Mouse (Mus musculus): ENCODE data around the gene Tnfsf18. TPM values are rescaled to one million over a fixed set of nuclear protein-coding genes. Genes with fewer than 3 reads are reported as not detected.

Gene Tnfsf18
- not detected in 2 replicates for polyA plus RNA-seq (2014; fragmentation: Nextera tagmentation; extraction: Ambion mirVana)

DNA sequence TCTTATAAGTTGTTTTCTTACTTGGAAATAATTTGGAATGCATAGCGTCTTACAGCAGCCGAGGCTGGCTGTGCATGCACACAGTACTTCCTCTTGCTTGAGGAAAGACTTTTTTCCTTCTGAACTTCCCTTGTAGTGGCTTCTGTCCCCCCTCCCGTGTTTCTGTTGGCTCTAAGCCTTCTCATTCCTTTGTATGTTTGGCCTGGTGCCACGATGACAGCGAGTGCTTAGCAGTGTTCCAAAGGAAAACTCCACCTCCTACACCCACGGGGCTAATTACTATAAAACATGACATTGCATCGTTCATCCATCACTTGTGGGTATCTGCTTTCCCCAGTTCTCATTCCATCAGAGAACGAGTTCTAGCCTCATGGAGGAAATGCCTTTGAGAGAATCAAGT, at the start of gene Tnfsf18:
Gene Tnfsf18, plus strand, starts transcription at position 313 of the 400 bp plus-strand sequence.
- Histone ChIP-seq H3K4me3 (ENCODE audit: low read depth, low read length) (no peak within 1 kb of the TSS), H3K27ac (replicated peaks; ENCODE audit: low read depth, low read length) (no peak within 1 kb of the TSS), H3K9ac (ENCODE audit: low read length) (no peak within 1 kb of the TSS), H3K4me1 (ENCODE audit: control insufficient read depth, insufficient read depth, low read length) (no peaks in the 10 kb centered on the region), H3K4me2 (ENCODE audit: low read depth, severe bottlenecking) (no peak within 1 kb of the TSS), H3K27me3 (ENCODE audit: control insufficient read depth, insufficient read depth, low read length) (no peaks in the 10 kb centered on the region), H3K9me3 (ENCODE audit: control insufficient read depth, low read length) (no peaks in the 10 kb centered on the region), H3K36me3 (ENCODE audit: control insufficient read depth, insufficient read depth, low read length) (no peaks in the 10 kb centered on the region)
- ATAC-seq (ENCODE audit: insufficient number of reproducible peaks, low FRiP score, low TSS enrichment, low read depth), result no peak
- WGBS, result 72% methylated on average over 8 of the region's 8 CpGs
- DNase-seq (ENCODE audit: low spot score), result no peak

DNA sequence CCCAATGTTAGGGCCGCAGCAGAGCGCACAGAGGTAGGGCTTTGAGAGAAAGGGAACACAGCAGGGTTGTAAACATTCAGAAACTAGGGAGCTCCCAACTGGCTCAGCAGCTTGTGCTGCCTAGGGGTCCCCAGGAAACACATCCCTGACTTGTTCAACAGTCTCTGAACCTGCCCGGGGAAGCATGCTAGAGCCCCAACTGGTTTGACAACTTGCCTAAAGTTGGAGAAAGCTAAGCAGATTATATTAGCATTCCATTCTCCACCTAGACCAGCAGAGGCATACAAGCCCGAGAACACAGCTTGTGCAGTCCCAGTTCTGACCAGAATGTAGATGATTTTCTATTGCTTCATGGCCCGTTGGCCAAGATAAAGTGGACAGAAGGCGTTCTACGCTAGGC, 49.6 kb upstream of the Tnfsf18 start:
- no peaks in the 10 kb centered on the region for H3K9me3 ChIP-seq (ENCODE audit: control insufficient read depth, low read length)
- DNase-seq (ENCODE audit: low spot score) (no peak), ATAC-seq (ENCODE audit: insufficient number of reproducible peaks, low FRiP score, low TSS enrichment, low read depth) (no peak)
- no peak overlapping the region for H3K4me3 ChIP-seq (ENCODE audit: low read depth, low read length)
- no peaks in the 10 kb centered on the region for H3K27me3 ChIP-seq (ENCODE audit: control insufficient read depth, insufficient read depth, low read length)
- H3K4me2 ChIP-seq (ENCODE audit: low read depth, severe bottlenecking), result no peak overlapping the region
- H3K36me3 ChIP-seq (ENCODE audit: control insufficient read depth, insufficient read depth, low read length), result no peaks in the 10 kb centered on the region
- WGBS, result 82% methylated on average over 7 of the region's 7 CpGs
- H3K4me1 ChIP-seq (ENCODE audit: control insufficient read depth, insufficient read depth, low read length), result no peaks in the 10 kb centered on the region
- H3K27ac ChIP-seq (replicated peaks; ENCODE audit: low read depth, low read length), result no peak overlapping the region
- H3K9ac ChIP-seq (ENCODE audit: low read length), result no peak overlapping the region

DNA sequence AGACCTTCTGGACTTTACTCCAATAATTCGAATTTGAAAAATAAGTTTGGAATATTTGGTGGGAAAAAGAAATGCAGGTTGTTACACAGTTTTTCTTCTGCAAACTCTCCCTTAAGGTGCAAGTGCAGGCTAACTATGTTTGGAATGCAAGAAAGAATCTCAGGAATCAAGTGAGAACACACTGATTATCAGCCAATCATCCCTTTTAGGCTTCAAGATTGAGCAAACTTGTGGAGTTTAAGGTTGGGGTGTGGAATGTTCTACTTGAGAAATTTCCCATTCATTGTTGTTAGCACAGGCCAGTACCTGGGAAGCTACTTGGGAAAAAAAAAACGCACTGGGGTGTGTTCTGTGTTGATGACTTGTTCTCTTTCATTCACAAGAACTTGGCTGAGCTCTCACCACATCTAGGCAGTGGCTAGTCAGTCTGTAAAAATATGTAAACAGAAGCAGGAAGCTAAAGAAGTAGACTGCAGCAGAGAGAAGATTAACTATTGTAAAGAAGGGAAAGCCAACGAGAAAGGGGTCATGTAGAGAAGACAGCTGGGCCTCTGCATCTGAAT, 42.7 kb upstream of the Tnfsf18 start:
- DNase-seq (ENCODE audit: low spot score), result no peak
- Histone ChIP-seq H3K4me3 (ENCODE audit: low read depth, low read length) (no peak overlapping the region), H3K9ac (ENCODE audit: low read length) (no peak overlapping the region), H3K9me3 (ENCODE audit: control insufficient read depth, low read length) (no peaks in the 10 kb centered on the region), H3K4me2 (ENCODE audit: low read depth, severe bottlenecking) (no peak overlapping the region), H3K4me1 (ENCODE audit: control insufficient read depth, insufficient read depth, low read length) (no peaks in the 10 kb centered on the region), H3K27me3 (ENCODE audit: control insufficient read depth, insufficient read depth, low read length) (no peaks in the 10 kb centered on the region), H3K27ac (replicated peaks; ENCODE audit: low read depth, low read length) (no peak overlapping the region), H3K36me3 (ENCODE audit: control insufficient read depth, insufficient read depth, low read length) (no peaks in the 10 kb centered on the region)
- no peak for ATAC-seq (ENCODE audit: insufficient number of reproducible peaks, low FRiP score, low TSS enrichment, low read depth)
- 56% methylated on average over 3 of the region's 3 CpGs for WGBS

DNA sequence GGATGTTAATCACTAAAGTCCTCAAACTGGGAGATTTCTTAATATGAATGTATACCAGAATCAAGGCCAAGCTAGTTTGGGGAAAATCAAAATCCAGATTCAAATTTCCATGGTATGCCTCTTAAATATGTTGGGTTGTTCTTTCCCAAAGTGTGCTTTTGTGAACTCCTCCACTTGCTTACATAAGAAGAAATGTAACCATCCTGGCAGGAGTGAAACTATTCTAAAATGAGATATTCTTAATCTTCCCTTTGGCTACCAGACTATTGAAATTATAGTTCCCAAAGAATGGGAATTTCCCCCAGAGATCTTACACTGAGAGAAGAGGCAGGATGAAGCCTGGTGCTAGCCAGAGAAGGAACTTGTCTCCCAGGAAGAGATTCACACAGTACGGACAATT, 42.2 kb upstream of the Tnfsf18 start:
- Histone ChIP-seq H3K4me1 (ENCODE audit: control insufficient read depth, insufficient read depth, low read length) (no peaks in the 10 kb centered on the region), H3K36me3 (ENCODE audit: control insufficient read depth, insufficient read depth, low read length) (no peaks in the 10 kb centered on the region), H3K4me2 (ENCODE audit: low read depth, severe bottlenecking) (no peak overlapping the region), H3K27me3 (ENCODE audit: control insufficient read depth, insufficient read depth, low read length) (no peaks in the 10 kb centered on the region), H3K27ac (replicated peaks; ENCODE audit: low read depth, low read length) (no peak overlapping the region), H3K9ac (ENCODE audit: low read length) (no peak overlapping the region), H3K4me3 (ENCODE audit: low read depth, low read length) (no peak overlapping the region), H3K9me3 (ENCODE audit: control insufficient read depth, low read length) (no peaks in the 10 kb centered on the region)
- no peak for DNase-seq (ENCODE audit: low spot score)
- no peak for ATAC-seq (ENCODE audit: insufficient number of reproducible peaks, low FRiP score, low TSS enrichment, low read depth)
- WGBS, result 81% methylated on average over 1 of the region's 1 CpGs

DNA sequence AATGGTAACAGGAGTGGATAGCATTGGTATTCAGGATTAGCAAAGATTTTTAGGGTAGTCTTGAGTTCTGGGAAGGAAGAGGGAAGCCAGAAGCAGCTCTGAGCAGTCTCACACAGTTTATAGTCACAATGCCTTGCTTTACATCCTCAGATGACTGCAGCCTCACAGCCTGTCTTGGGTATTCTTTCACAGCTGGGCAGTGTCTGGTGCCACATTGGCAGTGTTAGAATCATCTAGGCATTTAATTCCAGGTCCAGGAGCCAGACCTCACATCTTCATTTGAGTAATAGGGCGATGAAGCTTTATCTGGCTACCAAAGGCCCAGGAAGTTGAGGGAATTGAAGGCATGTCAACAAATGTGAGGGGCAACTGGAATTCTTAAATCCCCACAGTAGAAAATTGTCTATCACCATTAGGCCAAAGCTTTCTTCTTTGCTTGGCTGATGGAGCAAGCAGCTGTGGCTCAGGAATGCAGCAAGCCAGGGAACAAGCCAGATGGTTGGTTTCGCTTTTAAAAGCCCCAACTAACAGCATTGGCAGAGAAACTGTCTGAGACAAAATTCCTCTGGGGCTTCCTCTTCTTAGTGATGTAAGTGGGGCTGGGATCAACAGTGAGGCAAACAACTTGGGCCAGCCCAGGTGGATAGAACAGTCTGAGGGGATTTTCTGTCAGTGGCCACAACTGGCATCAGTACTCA, 30.9 kb upstream of the Tnfsf18 start:
- ATAC-seq (ENCODE audit: insufficient number of reproducible peaks, low FRiP score, low TSS enrichment, low read depth), result no peak
- H3K27ac ChIP-seq (replicated peaks; ENCODE audit: low read depth, low read length), result no peak overlapping the region
- 73% methylated on average over 2 of the region's 2 CpGs for WGBS

DNA sequence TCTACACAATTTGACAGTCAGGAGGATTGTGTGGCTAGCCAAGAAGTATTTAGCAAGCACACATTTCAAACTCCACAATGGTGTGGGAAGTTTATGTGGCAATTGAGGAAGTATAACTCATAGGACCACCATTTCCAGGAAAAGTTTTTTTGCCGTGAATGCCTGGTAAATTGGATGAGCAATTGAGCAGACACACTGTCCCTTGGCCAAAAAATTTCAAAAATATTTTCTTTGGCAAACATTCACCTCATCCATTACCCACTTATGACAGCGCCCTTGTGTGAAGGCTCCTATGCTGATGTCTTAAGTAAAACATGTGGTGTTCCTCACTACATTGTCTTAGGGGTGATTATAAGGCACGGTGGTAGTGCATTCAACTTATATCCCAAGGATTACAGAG, 17.2 kb upstream of the Tnfsf18 start:
- Histone ChIP-seq H3K9me3 (ENCODE audit: control insufficient read depth, low read length) (no peaks in the 10 kb centered on the region), H3K4me2 (ENCODE audit: low read depth, severe bottlenecking) (no peak overlapping the region), H3K27me3 (ENCODE audit: control insufficient read depth, insufficient read depth, low read length) (no peaks in the 10 kb centered on the region), H3K27ac (replicated peaks; ENCODE audit: low read depth, low read length) (no peak overlapping the region), H3K4me1 (ENCODE audit: control insufficient read depth, insufficient read depth, low read length) (no peaks in the 10 kb centered on the region), H3K36me3 (ENCODE audit: control insufficient read depth, insufficient read depth, low read length) (no peaks in the 10 kb centered on the region), H3K4me3 (ENCODE audit: low read depth, low read length) (no peak overlapping the region), H3K9ac (ENCODE audit: low read length) (no peak overlapping the region)
- 89% methylated on average over 3 of the region's 3 CpGs for WGBS
- ATAC-seq (ENCODE audit: insufficient number of reproducible peaks, low FRiP score, low TSS enrichment, low read depth) (no peak), DNase-seq (ENCODE audit: low spot score) (no peak)

More for the DNA sequence above, 30.9 kb upstream of the Tnfsf18 start:
- DNase-seq (ENCODE audit: low spot score), result no peak
- Histone ChIP-seq H3K9ac (ENCODE audit: low read length) (no peak overlapping the region), H3K36me3 (ENCODE audit: control insufficient read depth, insufficient read depth, low read length) (no peaks in the 10 kb centered on the region), H3K27me3 (ENCODE audit: control insufficient read depth, insufficient read depth, low read length) (no peaks in the 10 kb centered on the region), H3K4me2 (ENCODE audit: low read depth, severe bottlenecking) (no peak overlapping the region), H3K4me1 (ENCODE audit: control insufficient read depth, insufficient read depth, low read length) (no peaks in the 10 kb centered on the region), H3K9me3 (ENCODE audit: control insufficient read depth, low read length) (no peaks in the 10 kb centered on the region), H3K4me3 (ENCODE audit: low read depth, low read length) (no peak overlapping the region)

DNA sequence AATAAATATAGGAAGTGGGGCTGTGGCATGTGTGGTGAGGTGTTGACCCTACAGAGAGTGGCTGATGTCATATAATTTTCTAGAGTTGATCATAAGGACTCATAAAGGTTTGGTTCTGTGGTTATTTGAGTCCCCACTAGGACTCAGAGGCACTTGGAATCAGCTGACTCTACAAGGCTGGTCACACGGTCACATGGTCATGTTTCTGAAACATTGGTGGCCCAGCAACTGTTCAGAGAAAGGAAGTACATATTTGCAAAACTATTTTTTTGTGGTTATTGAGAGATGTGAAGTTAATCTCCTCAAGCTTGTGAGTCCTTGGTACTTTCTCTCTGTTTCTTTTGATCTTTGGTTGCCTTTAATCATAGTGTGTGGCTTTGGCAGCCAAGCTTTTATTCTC, 14.6 kb upstream of the Tnfsf18 start:
- WGBS, result 86% methylated on average over 1 of the region's 1 CpGs
- no peak overlapping the region for H3K27ac ChIP-seq (replicated peaks; ENCODE audit: low read depth, low read length)
- H3K4me1 ChIP-seq (ENCODE audit: control insufficient read depth, insufficient read depth, low read length), result no peaks in the 10 kb centered on the region
- H3K4me2 ChIP-seq (ENCODE audit: low read depth, severe bottlenecking), result no peak overlapping the region
- DNase-seq (ENCODE audit: low spot score) (no peak), ATAC-seq (ENCODE audit: insufficient number of reproducible peaks, low FRiP score, low TSS enrichment, low read depth) (no peak)
- no peaks in the 10 kb centered on the region for H3K27me3 ChIP-seq (ENCODE audit: control insufficient read depth, insufficient read depth, low read length)
- H3K4me3 ChIP-seq (ENCODE audit: low read depth, low read length), result no peak overlapping the region
- no peaks in the 10 kb centered on the region for H3K9me3 ChIP-seq (ENCODE audit: control insufficient read depth, low read length)
- H3K9ac ChIP-seq (ENCODE audit: low read length), result no peak overlapping the region
- H3K36me3 ChIP-seq (ENCODE audit: control insufficient read depth, insufficient read depth, low read length), result no peaks in the 10 kb centered on the region

DNA sequence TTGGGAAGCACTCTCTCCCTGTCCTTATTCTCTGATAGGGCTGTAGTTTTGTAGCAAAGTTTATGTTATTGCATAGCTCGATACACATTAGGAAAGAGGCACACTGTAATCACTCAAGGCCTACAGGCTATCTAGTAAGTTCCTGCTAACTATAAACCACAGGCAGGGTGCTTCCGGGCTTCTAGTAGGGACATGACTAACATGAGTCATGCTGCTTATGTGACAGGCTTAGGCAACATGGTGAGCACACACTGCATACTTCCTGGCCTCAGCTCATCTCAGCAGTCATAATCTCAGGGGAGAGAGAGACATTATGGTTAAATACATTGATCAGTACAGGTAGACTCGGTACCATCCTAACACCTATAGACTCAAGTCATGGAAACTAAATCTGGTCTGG, 12.2 kb upstream of the Tnfsf18 start:
- Histone ChIP-seq H3K4me2 (ENCODE audit: low read depth, severe bottlenecking) (no peak overlapping the region), H3K4me3 (ENCODE audit: low read depth, low read length) (no peak overlapping the region), H3K27ac (replicated peaks; ENCODE audit: low read depth, low read length) (no peak overlapping the region), H3K9me3 (ENCODE audit: control insufficient read depth, low read length) (no peaks in the 10 kb centered on the region), H3K36me3 (ENCODE audit: control insufficient read depth, insufficient read depth, low read length) (no peaks in the 10 kb centered on the region), H3K4me1 (ENCODE audit: control insufficient read depth, insufficient read depth, low read length) (no peaks in the 10 kb centered on the region), H3K9ac (ENCODE audit: low read length) (no peak overlapping the region), H3K27me3 (ENCODE audit: control insufficient read depth, insufficient read depth, low read length) (no peaks in the 10 kb centered on the region)
- DNase-seq (ENCODE audit: low spot score), result no peak
- WGBS, result 95% methylated on average over 3 of the region's 3 CpGs
- ATAC-seq (ENCODE audit: insufficient number of reproducible peaks, low FRiP score, low TSS enrichment, low read depth), result no peak

DNA sequence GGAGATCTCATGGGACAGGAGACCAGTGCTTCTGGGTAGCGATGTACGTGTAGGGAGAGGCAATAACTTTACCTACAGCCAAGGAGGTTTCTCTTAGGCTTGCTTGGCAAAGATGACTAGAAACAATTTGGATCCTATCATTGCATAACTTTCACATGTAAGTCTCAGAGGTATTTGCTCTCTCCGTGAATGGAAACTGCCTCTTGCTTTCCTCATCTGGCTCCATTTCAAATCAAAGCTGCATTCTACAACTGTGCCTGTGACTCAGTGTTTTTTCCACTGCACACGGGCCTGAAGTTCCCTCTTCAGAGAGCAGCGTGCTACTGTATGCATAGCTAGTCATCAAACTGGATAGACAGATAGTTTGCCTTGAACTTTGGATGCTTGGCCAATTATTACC, 7.4 kb upstream of the Tnfsf18 start:
- no peak for ATAC-seq (ENCODE audit: insufficient number of reproducible peaks, low FRiP score, low TSS enrichment, low read depth)
- Histone ChIP-seq H3K4me2 (ENCODE audit: low read depth, severe bottlenecking) (no peak overlapping the region), H3K36me3 (ENCODE audit: control insufficient read depth, insufficient read depth, low read length) (no peaks in the 10 kb centered on the region), H3K9ac (ENCODE audit: low read length) (no peak overlapping the region), H3K27ac (replicated peaks; ENCODE audit: low read depth, low read length) (no peak overlapping the region), H3K4me1 (ENCODE audit: control insufficient read depth, insufficient read depth, low read length) (no peaks in the 10 kb centered on the region), H3K9me3 (ENCODE audit: control insufficient read depth, low read length) (no peaks in the 10 kb centered on the region), H3K27me3 (ENCODE audit: control insufficient read depth, insufficient read depth, low read length) (no peaks in the 10 kb centered on the region), H3K4me3 (ENCODE audit: low read depth, low read length) (no peak overlapping the region)
- 87% methylated on average over 5 of the region's 5 CpGs for WGBS
- DNase-seq (ENCODE audit: low spot score), result no peak

Data from limb, embryonic 11.5 days (tissue).